Mouse (Mus musculus) hindbrain, embryonic 16.5 days (tissue): Measurements from ENCODE around the gene Tex48. TPM values are rescaled to one million over a fixed set of nuclear protein-coding genes. Genes with fewer than 3 reads are reported as not detected.

ENCODE experiments used
- ATAC-seq: fragments of 200-750 bp; cut with Nextera tagmentation; 2 replicates; pipeline ENCODE4 v1.8.0; 2017; ENCODE audit warnings: moderate TSS enrichment, moderate library complexity
- H3K27ac ChIP-seq: fragments of 300-500 bp; sonication (generic); 2 replicates; pipeline ENCODE4 v1.5.1; 2014; ENCODE audit warnings: low read depth, mild to moderate bottlenecking, control low read depth, low read length, moderate library complexity
- H3K27me3 ChIP-seq: fragments of 300-500 bp; sonication (generic); replicated peaks from 2 replicates; pipeline ENCODE4 v1.6.1; 2014; ENCODE audit warnings: low read length; ENCODE audit not compliant: control insufficient read depth, insufficient read depth
- H3K36me3 ChIP-seq: fragments of 300-500 bp; sonication (generic); 2 replicates; pipeline ENCODE4 v1.6.1; 2014; ENCODE audit warnings: mild to moderate bottlenecking, low read length, moderate library complexity, mixed read lengths; ENCODE audit not compliant: control insufficient read depth, insufficient read depth
- H3K4me1 ChIP-seq: fragments of 300-500 bp; sonication (generic); 2 replicates; pipeline ENCODE4 v1.6.1; 2014; ENCODE audit warnings: low read depth, low read length; ENCODE audit not compliant: control insufficient read depth, insufficient read depth
- H3K4me2 ChIP-seq: fragments of 300-500 bp; sonication (generic); 2 replicates; pipeline ENCODE4 v1.6.1; 2014; ENCODE audit warnings: mild to moderate bottlenecking, low read length, control low read depth, moderate library complexity
- H3K4me3 ChIP-seq: fragments of 300-500 bp; sonication (generic); 2 replicates; pipeline ENCODE4 v1.5.1; 2014; ENCODE audit warnings: mild to moderate bottlenecking, low read length, control low read depth, moderate library complexity
- H3K9ac ChIP-seq: fragments of 300-500 bp; sonication (generic); 2 replicates; pipeline ENCODE4 v1.6.1; 2014; ENCODE audit warnings: low read depth, mild to moderate bottlenecking, control low read depth, low read length, moderate library complexity
- H3K9me3 ChIP-seq: fragments of 300-500 bp; sonication (generic); 2 replicates; pipeline ENCODE4 v1.6.1; 2014; ENCODE audit warnings: mild to moderate bottlenecking, low read length, moderate library complexity; ENCODE audit not compliant: control insufficient read depth
- WGBS: fragments of 180-500 bp; shearing (Covaris S2); extraction: QIAGEN DNeasy Blood & Tissue Kit; methylation state at CpG from one replicate; pipeline ENCODE4 v1.1.7; 2014; 5-methylcytosine and 5-hydroxymethylcytosine counted together
- polyA plus RNA-seq: library from polyadenylated mRNA; unstranded; fragments of >200 nt; fragmentation: Nextera tagmentation; extraction: Ambion mirVana; gene quantifications from 2 replicates; pipeline ENCODE4 v1.2.1, GENCODE M21; 2015

Gene Tex48
- polyA plus RNA-seq, 1 experiment from 2014 or later: not detected

- H3K27ac ChIP-seq: no peak overlapping the region
- H3K4me3 ChIP-seq: no peak overlapping the region
- no peak overlapping the region for H3K4me2 ChIP-seq
- H3K9ac ChIP-seq: no peak overlapping the region
- WGBS: 74% methylated on average over 10 of the region's 10 CpGs
- no peaks in the 10 kb centered on the region for H3K27me3 ChIP-seq
- no peaks in the 10 kb centered on the region for H3K36me3 ChIP-seq
- no peaks in the 10 kb centered on the region; the same call in 1 of the 2 replicates for H3K4me1 ChIP-seq
- H3K9me3 ChIP-seq: no peaks in the 10 kb centered on the region
- no peak for ATAC-seq
These were observed 37.0 kb downstream of the Tex48 start for GRCm38 (mm10) chr4:63585216-63585615.

GRCm38 (mm10) chr4:63582580-63582979 is 39.6 kb downstream of the Tex48 start:
- no peak overlapping the region for H3K4me2 ChIP-seq
- no peak overlapping the region for H3K9ac ChIP-seq
- H3K27ac ChIP-seq: no peak overlapping the region
- no peak overlapping the region for H3K4me3 ChIP-seq
- no peaks in the 10 kb centered on the region for H3K9me3 ChIP-seq
- WGBS: 77% methylated on average over 5 of the region's 5 CpGs
- ATAC-seq: no peak
- no peaks in the 10 kb centered on the region for H3K36me3 ChIP-seq
- peaks cover 4% of the 10 kb centered on the region for H3K4me1 ChIP-seq
- no peaks in the 10 kb centered on the region for H3K27me3 ChIP-seq

GRCm38 (mm10) chr4:63580078-63580477 is 42.1 kb downstream of the Tex48 start:
- no peaks in the 10 kb centered on the region for H3K27me3 ChIP-seq
- H3K4me2 ChIP-seq: no peak overlapping the region
- no peak overlapping the region for H3K9ac ChIP-seq
- no peaks in the 10 kb centered on the region for H3K36me3 ChIP-seq
- peaks cover 4% of the 10 kb centered on the region for H3K4me1 ChIP-seq
- H3K9me3 ChIP-seq: no peaks in the 10 kb centered on the region
- no peak overlapping the region for H3K4me3 ChIP-seq
- no peak overlapping the region for H3K27ac ChIP-seq
- ATAC-seq: peak; percentile 87
- 21% methylated on average over 6 of the region's 6 CpGs for WGBS

- Histone ChIP-seq H3K27me3 (no peaks in the 10 kb centered on the region), H3K9me3 (no peaks in the 10 kb centered on the region), H3K9ac (no peak overlapping the region), H3K4me2 (no peak overlapping the region), H3K4me1 (peaks cover 4% of the 10 kb centered on the region), H3K36me3 (no peaks in the 10 kb centered on the region), H3K4me3 (no peak overlapping the region), H3K27ac (no peak overlapping the region)
- WGBS: 80% methylated on average over 14 of the region's 14 CpGs
- ATAC-seq: no peak
These were observed 42.6 kb downstream of the Tex48 start for GRCm38 (mm10) chr4:63579649-63580048.

GRCm38 (mm10) chr4:63572621-63573020 is 49.6 kb downstream of the Tex48 start:
- H3K4me2 ChIP-seq: no peak overlapping the region
- no peak overlapping the region for H3K27ac ChIP-seq
- no peak overlapping the region for H3K9ac ChIP-seq
- 95% methylated on average over 5 of the region's 5 CpGs for WGBS
- H3K36me3 ChIP-seq: no peaks in the 10 kb centered on the region
- no peaks in the 10 kb centered on the region for H3K27me3 ChIP-seq
- peaks cover 10% of the 10 kb centered on the region for H3K4me1 ChIP-seq
- ATAC-seq: no peak
- no peak overlapping the region for H3K4me3 ChIP-seq
- no peaks in the 10 kb centered on the region for H3K9me3 ChIP-seq

GRCm38 (mm10) chr4:63570208-63570781 is 51.9 kb downstream of the Tex48 start:
- WGBS: 20% methylated on average over 7 of the region's 7 CpGs
- H3K4me1 ChIP-seq: peaks cover 10% of the 10 kb centered on the region
- no peak overlapping the region for H3K4me3 ChIP-seq
- no peaks in the 10 kb centered on the region for H3K36me3 ChIP-seq
- no peaks in the 10 kb centered on the region for H3K9me3 ChIP-seq
- no peaks in the 10 kb centered on the region for H3K27me3 ChIP-seq
- H3K4me2 ChIP-seq: no peak overlapping the region
- ATAC-seq: no peak
- no peak overlapping the region; the same call in 1 of the 2 replicates for H3K9ac ChIP-seq
- no peak overlapping the region for H3K27ac ChIP-seq

GRCm38 (mm10) chr4:63569322-63569721 is 52.9 kb downstream of the Tex48 start:
- Histone ChIP-seq H3K27ac (no peak overlapping the region), H3K36me3 (no peaks in the 10 kb centered on the region), H3K4me2 (no peak overlapping the region), H3K27me3 (no peaks in the 10 kb centered on the region), H3K4me3 (no peak overlapping the region), H3K4me1 (peaks cover 10% of the 10 kb centered on the region), H3K9me3 (no peaks in the 10 kb centered on the region), H3K9ac (no peak overlapping the region)
- WGBS: 87% methylated on average over 8 of the region's 8 CpGs
- ATAC-seq: no peak

- no peak overlapping the region for H3K9ac ChIP-seq
- H3K36me3 ChIP-seq: no peaks in the 10 kb centered on the region
- no peaks in the 10 kb centered on the region for H3K27me3 ChIP-seq
- ATAC-seq: 0 out of 2 replicates have a peak, but pooled peaks have one; percentile 15
- H3K4me1 ChIP-seq: peaks cover 10% of the 10 kb centered on the region
- 92% methylated on average over 8 of the region's 10 CpGs for WGBS
- no peak overlapping the region for H3K4me3 ChIP-seq
- H3K4me2 ChIP-seq: no peak overlapping the region
- no peak overlapping the region for H3K27ac ChIP-seq
- H3K9me3 ChIP-seq: no peaks in the 10 kb centered on the region
These were observed 54.4 kb downstream of the Tex48 start for GRCm38 (mm10) chr4:63567712-63568390.

- Histone ChIP-seq H3K36me3 (no peaks in the 10 kb centered on the region), H3K27ac (no peak overlapping the region), H3K9ac (no peak overlapping the region), H3K27me3 (no peaks in the 10 kb centered on the region), H3K4me1 (0 out of 2 replicates have a peak, but pooled peaks cover 8% of the 10 kb centered on the region), H3K4me2 (no peak overlapping the region), H3K9me3 (no peaks in the 10 kb centered on the region), H3K4me3 (no peak overlapping the region)
- no peak for ATAC-seq
- 81% methylated on average over 4 of the region's 4 CpGs for WGBS
These were observed 59.5 kb downstream of the Tex48 start for GRCm38 (mm10) chr4:63562742-63563141.
